Mouse (Mus musculus) intestine, postnatal 0 days (tissue): ENCODE results near the gene Gm12184. TPM values are rescaled to one million over a fixed set of nuclear protein-coding genes. Genes with fewer than 3 reads are reported as not detected.
"Not testable (repeated sequence)": the region's sequence is repeated elsewhere in the genome, so short reads cannot be mapped to it uniquely, and the experiment has no call there.

Source experiments
- ATAC-seq: fragments of 200-750 bp; cut with Nextera tagmentation; 2 replicates; pipeline ENCODE4 v1.8.0; 2017; ENCODE audit warnings: mild to moderate bottlenecking, moderate TSS enrichment, moderate library complexity
- H3K27ac ChIP-seq: fragments of 300-500 bp; sonication (generic); 2 replicates; pipeline ENCODE4 v1.5.1; 2014; ENCODE audit warnings: mild to moderate bottlenecking, low read depth, low read length, moderate library complexity
- H3K27me3 ChIP-seq: fragments of 300-500 bp; sonication (generic); replicated peaks from 2 replicates; pipeline ENCODE4 v1.6.1; 2014; ENCODE audit warnings: low read length, mixed read lengths; ENCODE audit not compliant: control insufficient read depth, insufficient read depth
- H3K36me3 ChIP-seq: fragments of 300-500 bp; sonication (generic); 2 replicates; pipeline ENCODE4 v1.6.1; 2014; ENCODE audit warnings: mild to moderate bottlenecking, moderate library complexity; ENCODE audit not compliant: control insufficient read depth, insufficient read depth
- H3K4me1 ChIP-seq: fragments of 300-500 bp; sonication (generic); replicated peaks from 2 replicates; pipeline ENCODE4 v1.6.1; 2014; ENCODE audit warnings: antibody characterized with exemption, low read length, mixed read lengths; ENCODE audit not compliant: control insufficient read depth, insufficient read depth
- H3K4me2 ChIP-seq: fragments of 300-500 bp; sonication (generic); replicated peaks from 2 replicates; pipeline ENCODE4 v1.6.1; 2014; ENCODE audit warnings: low read depth, mild to moderate bottlenecking, moderate library complexity
- H3K4me3 ChIP-seq: fragments of 300-500 bp; sonication (generic); 2 replicates; pipeline ENCODE4 v1.5.1; 2014; ENCODE audit warnings: low read depth, low read length
- H3K9ac ChIP-seq: fragments of 300-500 bp; sonication (generic); 2 replicates; pipeline ENCODE4 v1.6.1; 2014; ENCODE audit warnings: mild to moderate bottlenecking, low read depth, low read length
- H3K9me3 ChIP-seq: fragments of 300-500 bp; sonication (generic); 2 replicates; pipeline ENCODE4 v1.6.1; 2016; ENCODE audit warnings: mixed run types; ENCODE audit not compliant: control insufficient read depth
- CTCF ChIP-seq: sonication (generic); IDR thresholded peaks from 2 replicates; pipeline ENCODE4 v1.5.1; 2016; ENCODE audit warnings: low read depth, mild to moderate bottlenecking, control low read depth, antibody characterized with exemption, moderate library complexity
- WGBS: fragments of 180-500 bp; shearing (Covaris S2); extraction: QIAGEN DNeasy Blood & Tissue Kit; methylation state at CpG from one replicate; pipeline ENCODE4 v1.1.7; 2014; 5-methylcytosine and 5-hydroxymethylcytosine counted together
- polyA plus RNA-seq: library from polyadenylated mRNA; unstranded; fragments of >200 nt; fragmentation: Nextera tagmentation; extraction: Ambion mirVana; gene quantifications from 2 replicates; pipeline ENCODE4 v1.2.1, GENCODE M21; 2015

The Gm12184 gene
- polyA plus RNA-seq, 1 experiment from 2014 or later: 5.0 TPM

- no peaks in the 10 kb centered on the region for H3K9me3 ChIP-seq
- no peak overlapping the region for H3K4me2 ChIP-seq
- no peak overlapping the region for H3K4me3 ChIP-seq
- H3K36me3 ChIP-seq: no peaks in the 10 kb centered on the region
- 61% methylated on average over 4 of the region's 4 CpGs for WGBS
- H3K4me1 ChIP-seq: no peaks in the 10 kb centered on the region
- TF ChIP-seq CTCF: peak; percentile 65
- peak; percentile 9; the same call in 1 of the 2 replicates for ATAC-seq
- H3K27me3 ChIP-seq: no peaks in the 10 kb centered on the region
- H3K9ac ChIP-seq: no peak overlapping the region
- H3K27ac ChIP-seq: no peak overlapping the region
Measured at GRCm38 (mm10) chr11:48851270-48851995, 25.0 kb upstream of the Gm12184 start.

GRCm38 (mm10) chr11:48850240-48850639, 23.8 kb upstream of the Gm12184 start:
- 28% methylated on average over 2 of the region's 2 CpGs for WGBS
- H3K27ac ChIP-seq: no peak overlapping the region
- H3K4me1 ChIP-seq: no peaks in the 10 kb centered on the region
- H3K4me3 ChIP-seq: no peak overlapping the region
- no peak overlapping the region for H3K9ac ChIP-seq
- TF ChIP-seq CTCF: no peak
- no peaks in the 10 kb centered on the region for H3K9me3 ChIP-seq
- no peak for ATAC-seq
- H3K36me3 ChIP-seq: no peaks in the 10 kb centered on the region
- no peak overlapping the region for H3K4me2 ChIP-seq
- H3K27me3 ChIP-seq: no peaks in the 10 kb centered on the region

GRCm38 (mm10) chr11:48846881-48847280, 20.4 kb upstream of the Gm12184 start:
- Histone ChIP-seq H3K4me1 (no peaks in the 10 kb centered on the region), H3K27ac (no peak overlapping the region), H3K27me3 (no peaks in the 10 kb centered on the region), H3K36me3 (no peaks in the 10 kb centered on the region), H3K9ac (no peak overlapping the region), H3K9me3 (no peaks in the 10 kb centered on the region), H3K4me3 (no peak overlapping the region), H3K4me2 (no peak overlapping the region)
- no peak for ATAC-seq
- WGBS: 72% methylated on average over 5 of the region's 5 CpGs
- TF ChIP-seq CTCF: no peak

GRCm38 (mm10) chr11:48846362-48846761, 19.9 kb upstream of the Gm12184 start:
- ATAC-seq, H3K9ac ChIP-seq: not testable (repeated sequence)
- 85% methylated on average over 2 of the region's 2 CpGs for WGBS

GRCm38 (mm10) chr11:48845244-48845815, 18.9 kb upstream of the Gm12184 start:
- Histone ChIP-seq H3K36me3 (no peaks in the 10 kb centered on the region), H3K9me3 (no peaks in the 10 kb centered on the region), H3K27me3 (no peaks in the 10 kb centered on the region), H3K27ac (no peak overlapping the region), H3K4me2 (no peak overlapping the region), H3K4me3 (no peak overlapping the region), H3K9ac (no peak overlapping the region), H3K4me1 (no peaks in the 10 kb centered on the region)
- TF ChIP-seq CTCF: no peak
- WGBS: 42% methylated on average over 13 of the region's 13 CpGs
- ATAC-seq: no peak

More at GRCm38 (mm10) chr11:48846362-48846761, 19.9 kb upstream of the Gm12184 start:
- not testable (repeated sequence) for H3K9me3 ChIP-seq, H3K4me3 ChIP-seq, H3K4me2 ChIP-seq, H3K36me3 ChIP-seq, H3K27me3 ChIP-seq, H3K27ac ChIP-seq, H3K4me1 ChIP-seq
- TF ChIP-seq CTCF: 0 out of 2 replicates have a peak, but pooled peaks have one; percentile 8

- H3K9me3 ChIP-seq: no peaks in the 10 kb centered on the region
- TF ChIP-seq CTCF: no peak
- no peaks in the 10 kb centered on the region for H3K27me3 ChIP-seq
- no peak overlapping the region for H3K4me2 ChIP-seq
- no peak for ATAC-seq
- no peaks in the 10 kb centered on the region for H3K36me3 ChIP-seq
- no peak overlapping the region for H3K4me3 ChIP-seq
- H3K9ac ChIP-seq: no peak overlapping the region
- 59% methylated on average over 6 of the region's 6 CpGs for WGBS
- no peaks in the 10 kb centered on the region for H3K4me1 ChIP-seq
- H3K27ac ChIP-seq: no peak overlapping the region
Measured at GRCm38 (mm10) chr11:48844309-48844708, 17.9 kb upstream of the Gm12184 start.
